In genomic region chr11:52890156-52890555, GRCm38 (mm10) we compare ENCODE assay signal across 25 mouse cellular contexts.
DNase-seq lines count a peak whose midpoint lies in the region; ATAC-seq and TF ChIP-seq lines count a peak whose summit lies in the region.
"Had no signal": no experiment of that assay in that cellular context is flagged by ENCODE, and none has a peak within 500 bp of the region (broad histone marks: within the 10 kb centered on the region; RNA-seq: fewer than 3 reads in every experiment).

No protein-coding gene starts in this region.

- peak; percentile 50 for ATAC-seq in frontal cortex, adult (ENCODE audit: low TSS enrichment)
- ATAC-seq: forebrain, embryonic 14.5 days; Patski had no signal

- H3K4me3 ChIP-seq in layer of hippocampus, adult 2 months = no peak overlapping the region
- H3K4me3 ChIP-seq: embryonic facial prominence, embryonic 12.5 days; embryonic facial prominence, embryonic 15.5 days; heart, embryonic 12.5 days; heart, embryonic 15.5 days; hindbrain, embryonic 10.5 days had no signal

- TF ChIP-seq CTCF in layer of hippocampus, adult 2 months (conservative IDR thresholded peaks at IDR 0.05) = no peak

- DNase-seq in frontal cortex, postnatal 25 days (ENCODE audit: low spot score in 2 of 2) = no peak
- DNase-seq in layer of hippocampus, adult 2 months (ENCODE audit: low spot score in 2 of 2) = no peak
- DNase-seq in layer of hippocampus, adult 9-10 months (ENCODE audit: low spot score) = no peak
- DNase-seq in right cerebral cortex, adult 18-20 months = peak; percentile 19
- DNase-seq in right cerebral cortex, postnatal 36 days (ENCODE audit: low spot score in 2 of 2) = no peak
- no peak for DNase-seq in spleen, adult 18-20 months
- DNase-seq: adrenal gland, postnatal 10 days; adrenal gland, postnatal 36 days; B cell, adult 2 months; cerebellum, adult 11 months; cerebellum, adult 2 months; cerebellum, adult 9-11 months; gastrocnemius, postnatal 25 days; heart, adult 18-20 months; heart, postnatal 10 days; heart, postnatal 36 days had no signal

- peak overlapping the region; percentile 63; the same call in 1 of the 2 replicates for H3K27ac ChIP-seq in layer of hippocampus, adult 2 months
- H3K27ac ChIP-seq: embryonic facial prominence, embryonic 12.5 days; embryonic facial prominence, embryonic 15.5 days; heart, embryonic 15.5 days; hindbrain, embryonic 10.5 days; hindbrain, embryonic 14.5 days had no signal
